Mouse (Mus musculus) kidney, postnatal 36 days (tissue): ENCODE data around the gene Hoxa13.

ENCODE experiments used
- DNase-seq, 2 experiments: peaks; one replicate each; pipeline ENCODE4 v3.0.0; 2021 to 2022; ENCODE audit warnings: mixed read lengths in 2 of 2

The Hoxa13 gene

GRCm38 (mm10) chr6:52249415-52249738 lies 11.3 kb downstream of the Hoxa13 start:
- no peak for DNase-seq

- peak in 1 of 2 experiments; percentile 12 for DNase-seq
These were observed 11.9 kb downstream of the Hoxa13 start for GRCm38 (mm10) chr6:52248638-52249414.

GRCm38 (mm10) chr6:52247766-52248637 lies 12.7 kb downstream of the Hoxa13 start:
- no peak for DNase-seq

- DNase-seq: no peak
These were observed 13.8 kb downstream of the Hoxa13 start for GRCm38 (mm10) chr6:52246916-52247315.

- peak in 1 of 2 experiments; percentile 51 for DNase-seq
These were observed 14.3 kb downstream of the Hoxa13 start for GRCm38 (mm10) chr6:52246403-52246803.

GRCm38 (mm10) chr6:52245757-52246142 lies 14.9 kb downstream of the Hoxa13 start, which contains the start of gene Hoxa11:
Hoxa11 (minus strand) TSS chr6:52245810.
- DNase-seq: peak; percentile 49 to 57

GRCm38 (mm10) chr6:52245040-52245756 lies 15.5 kb downstream of the Hoxa13 start:
- DNase-seq: peak in 1 of 2 experiments; percentile 51

GRCm38 (mm10) chr6:52244471-52245039 lies 16.1 kb downstream of the Hoxa13 start:
- DNase-seq: peak in 1 of 2 experiments; percentile 15

- DNase-seq: no peak
These were observed 17.0 kb downstream of the Hoxa13 start for GRCm38 (mm10) chr6:52243681-52244121.

GRCm38 (mm10) chr6:52242801-52243332 lies 17.8 kb downstream of the Hoxa13 start:
- no peak for DNase-seq

GRCm38 (mm10) chr6:52241001-52241621 lies 19.6 kb downstream of the Hoxa13 start:
- no peak for DNase-seq

GRCm38 (mm10) chr6:52240389-52241000 lies 20.2 kb downstream of the Hoxa13 start, which contains the start of gene Hoxa10:
Hoxa10 (minus strand) TSS chr6:52240854.
- DNase-seq: peak; percentile 95 to 96

- peak in 1 of 2 experiments; percentile 71 for DNase-seq
These were observed 20.9 kb downstream of the Hoxa13 start for GRCm38 (mm10) chr6:52239625-52240388.

GRCm38 (mm10) chr6:52238976-52239375 lies 21.7 kb downstream of the Hoxa13 start:
- no peak for DNase-seq

GRCm38 (mm10) chr6:52238155-52238545 lies 22.5 kb downstream of the Hoxa13 start:
- no peak for DNase-seq

GRCm38 (mm10) chr6:52237346-52238154 lies 23.1 kb downstream of the Hoxa13 start:
- DNase-seq: no peak

- DNase-seq: peak in 1 of 2 experiments; percentile 27
These were observed 23.9 kb downstream of the Hoxa13 start for GRCm38 (mm10) chr6:52236806-52237205.

- no peak for DNase-seq
These were observed 24.8 kb downstream of the Hoxa13 start for GRCm38 (mm10) chr6:52235866-52236265.

GRCm38 (mm10) chr6:52235267-52235666 lies 25.4 kb downstream of the Hoxa13 start:
- peak in 1 of 2 experiments; percentile 18 for DNase-seq
